Mouse (Mus musculus) C2C12 (cell line): ENCODE data around the gene Rbm28.

Experiments
- CTCF ChIP-seq: IDR thresholded peaks from one replicate; pipeline ENCODE4 v1.5.1; 2011; ENCODE audit not compliant: control insufficient read depth, insufficient read depth, insufficient read length
- MAX ChIP-seq: IDR thresholded peaks from one replicate; pipeline ENCODE4 v1.6.1; 2011; ENCODE audit warnings: mild to moderate bottlenecking, control low read depth
- MYOD1 ChIP-seq: IDR thresholded peaks from one replicate; pipeline ENCODE4 v1.6.1; 2011; ENCODE audit warnings: low read depth; ENCODE audit not compliant: control insufficient read depth, insufficient read length
- MYOG ChIP-seq: IDR thresholded peaks from one replicate; pipeline ENCODE4 v1.6.1; 2011; ENCODE audit not compliant: control insufficient read depth, insufficient read length; ENCODE audit errors: extremely low read depth

- TF ChIP-seq CTCF (no peak), MYOG (no peak), MAX (no peak), MYOD1 (no peak)
Measured at GRCm38 (mm10) chr6:29146641-29147040, 18.2 kb downstream of the Rbm28 start.
